Mouse (Mus musculus) small intestine, adult 2 months (tissue): ENCODE data around the gene Ccl7.

Source experiments
- CTCF ChIP-seq: fragments of 200-500 bp; IDR thresholded peaks from 2 replicates; pipeline ENCODE4 v1.5.1; 2012; ENCODE audit warnings: low read depth, mild to moderate bottlenecking, control low read depth, inconsistent platforms, low read length, moderate library complexity, mixed read lengths; ENCODE audit not compliant: insufficient replicate concordance, insufficient read length; ENCODE audit errors: extremely low read depth
- POLR2A ChIP-seq: fragments of 200-500 bp; IDR thresholded peaks from 2 replicates; pipeline ENCODE4 v1.6.1; 2012; ENCODE audit warnings: low read depth, mild to moderate bottlenecking, control low read depth, inconsistent platforms, low read length, moderate library complexity

GRCm38 (mm10) chr11:81996172-81996841, 49.2 kb upstream of the Ccl7 start:
- peak; percentile 100 for TF ChIP-seq CTCF
- no peak for TF ChIP-seq POLR2A
